Mouse (Mus musculus) neural tube, embryonic 12.5 days (tissue): Measurements from ENCODE around the gene Tshz2. TPM values are rescaled to one million over a fixed set of nuclear protein-coding genes. Genes with fewer than 3 reads are reported as not detected.

ENCODE experiments used
- ATAC-seq: fragments of 200-750 bp; cut with Nextera tagmentation; 2 replicates; pipeline ENCODE4 v1.8.0; 2017; ENCODE audit warnings: low read depth, mild to moderate bottlenecking, moderate TSS enrichment, moderate library complexity; ENCODE audit not compliant: low FRiP score
- H3K27ac ChIP-seq: fragments of 300-500 bp; sonication (generic); 2 replicates; pipeline ENCODE4 v1.5.1; 2016
- H3K27me3 ChIP-seq: fragments of 300-500 bp; sonication (generic); replicated peaks from 2 replicates; pipeline ENCODE4 v1.6.1; 2016; ENCODE audit warnings: mild to moderate bottlenecking
- H3K36me3 ChIP-seq: fragments of 300-500 bp; sonication (generic); 2 replicates; pipeline ENCODE4 v1.6.1; 2016; ENCODE audit warnings: mild to moderate bottlenecking
- H3K4me1 ChIP-seq: fragments of 300-500 bp; sonication (generic); 2 replicates; pipeline ENCODE4 v1.6.1; 2016
- H3K4me2 ChIP-seq: fragments of 300-500 bp; sonication (generic); replicated peaks from 2 replicates; pipeline ENCODE4 v1.6.1; 2016; ENCODE audit warnings: mild to moderate bottlenecking
- H3K4me3 ChIP-seq: fragments of 300-500 bp; sonication (generic); 2 replicates; pipeline ENCODE4 v1.5.1; 2016
- H3K9ac ChIP-seq: fragments of 300-500 bp; sonication (generic); 2 replicates; pipeline ENCODE4 v1.6.1; 2016; ENCODE audit warnings: mild to moderate bottlenecking
- H3K9me3 ChIP-seq: fragments of 300-500 bp; sonication (generic); 2 replicates; pipeline ENCODE4 v1.6.1; 2016; ENCODE audit warnings: mild to moderate bottlenecking
- WGBS: fragments of 180-500 bp; shearing (Covaris S2); methylation state at CpG from one replicate; pipeline ENCODE4 v1.1.7; 2016; 5-methylcytosine and 5-hydroxymethylcytosine counted together
- polyA plus RNA-seq: library from polyadenylated mRNA; unstranded; fragments of >200 nt; fragmentation: Nextera tagmentation; extraction: Ambion mirVana; gene quantifications from 2 replicates; pipeline ENCODE4 v1.2.1, GENCODE M21; 2016

The Tshz2 gene
- polyA plus RNA-seq, 1 experiment from 2014 or later: 30.7 TPM

DNA sequence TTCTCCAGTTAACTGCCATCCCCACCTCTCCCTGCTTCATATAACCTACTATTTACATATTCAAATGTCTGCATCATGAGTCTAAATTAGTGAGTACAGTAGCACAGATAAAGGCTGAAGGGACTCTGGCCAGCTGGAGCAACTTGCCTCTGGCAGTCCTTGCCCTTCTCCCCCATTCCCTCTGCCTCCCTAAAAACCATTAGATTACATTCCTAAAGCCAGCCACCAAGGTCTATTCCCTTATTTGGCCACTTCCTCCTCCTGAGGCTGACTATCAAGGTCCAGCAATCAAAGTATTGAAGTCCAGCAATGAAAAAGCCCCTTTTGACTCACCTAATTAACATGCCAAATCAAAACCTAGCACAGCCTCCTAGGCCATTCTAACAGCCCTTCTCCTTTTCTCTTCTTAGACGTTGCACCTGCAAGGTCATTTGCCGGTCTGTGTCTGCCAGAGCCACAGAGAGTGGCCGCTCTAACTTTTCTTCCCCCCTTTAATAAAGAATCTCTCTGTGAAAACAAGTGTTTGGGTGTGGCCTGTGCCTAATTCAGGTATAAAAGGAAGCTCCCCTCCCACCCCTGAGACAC, 286.4 kb downstream of the Tshz2 start:
- Histone ChIP-seq H3K4me3 (no peak overlapping the region), H3K9me3 (no peaks in the 10 kb centered on the region), H3K9ac (no peak overlapping the region), H3K27me3 (no peaks in the 10 kb centered on the region), H3K36me3 (no peaks in the 10 kb centered on the region), H3K4me2 (no peak overlapping the region), H3K4me1 (no peaks in the 10 kb centered on the region), H3K27ac (no peak overlapping the region)
- ATAC-seq: no peak
- WGBS: 76% methylated on average over 3 of the region's 3 CpGs

DNA sequence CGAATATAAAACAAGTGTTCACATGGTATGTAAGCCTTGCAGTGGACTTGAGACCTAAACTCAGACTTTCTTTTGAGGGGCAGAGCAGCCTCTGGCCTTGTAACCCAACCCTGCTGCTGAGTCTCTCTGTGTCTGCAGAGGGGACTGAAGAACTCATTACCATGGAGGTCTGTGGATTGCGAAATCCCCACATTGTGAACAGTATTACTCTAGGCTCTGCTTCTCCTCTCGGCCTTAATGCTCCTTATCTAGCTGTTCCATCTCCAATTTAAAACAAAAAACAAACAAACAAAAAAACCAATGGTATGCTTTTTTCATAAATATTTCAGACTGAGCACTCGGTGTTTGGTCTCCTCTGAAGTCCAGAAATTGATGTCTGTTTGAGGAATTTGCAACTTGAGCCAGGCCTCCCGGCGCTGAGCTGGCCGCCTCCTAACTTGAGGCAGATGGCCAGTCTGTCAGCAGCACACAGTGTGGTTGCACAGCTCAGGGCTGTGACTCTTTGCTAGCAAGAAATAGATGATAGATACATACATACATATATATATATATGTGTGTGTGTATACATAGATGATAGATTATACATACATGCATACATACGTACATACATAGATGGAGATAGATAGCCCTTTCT, 291.5 kb downstream of the Tshz2 start:
- H3K4me2 ChIP-seq: no peak overlapping the region
- H3K9ac ChIP-seq: no peak overlapping the region
- H3K9me3 ChIP-seq: no peaks in the 10 kb centered on the region
- no peaks in the 10 kb centered on the region for H3K36me3 ChIP-seq
- no peak overlapping the region for H3K4me3 ChIP-seq
- H3K27ac ChIP-seq: no peak overlapping the region
- no peaks in the 10 kb centered on the region for H3K27me3 ChIP-seq
- H3K4me1 ChIP-seq: peaks cover 13% of the 10 kb centered on the region; the same call in 1 of the 2 replicates
- ATAC-seq: no peak
- WGBS: 85% methylated on average over 8 of the region's 8 CpGs

DNA sequence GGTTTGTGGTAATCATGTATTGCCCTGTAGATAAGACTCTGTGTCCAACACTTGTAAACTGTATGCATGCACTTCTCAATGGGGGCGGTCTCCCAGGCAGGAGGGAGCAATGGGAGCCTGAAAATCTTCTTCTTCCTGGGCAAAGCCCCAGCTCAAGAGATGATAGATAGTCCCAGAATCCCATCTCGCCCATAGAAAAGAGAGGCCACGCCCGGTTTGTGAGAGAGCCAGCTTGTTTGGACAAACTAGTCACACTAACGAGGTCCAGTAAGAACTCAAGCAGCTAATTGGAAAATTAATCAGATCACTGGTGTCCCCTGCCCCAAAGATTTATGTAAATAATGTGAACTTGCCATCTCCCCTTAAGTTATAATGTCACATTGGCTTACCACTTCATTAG, 292.7 kb downstream of the Tshz2 start:
- Histone ChIP-seq H3K9me3 (no peaks in the 10 kb centered on the region), H3K4me3 (no peak overlapping the region), H3K27ac (no peak overlapping the region), H3K4me2 (no peak overlapping the region), H3K36me3 (no peaks in the 10 kb centered on the region), H3K9ac (no peak overlapping the region), H3K27me3 (no peaks in the 10 kb centered on the region), H3K4me1 (peaks cover 19% of the 10 kb centered on the region; the same call in 1 of the 2 replicates)
- WGBS: 87% methylated on average over 5 of the region's 5 CpGs
- ATAC-seq: no peak

DNA sequence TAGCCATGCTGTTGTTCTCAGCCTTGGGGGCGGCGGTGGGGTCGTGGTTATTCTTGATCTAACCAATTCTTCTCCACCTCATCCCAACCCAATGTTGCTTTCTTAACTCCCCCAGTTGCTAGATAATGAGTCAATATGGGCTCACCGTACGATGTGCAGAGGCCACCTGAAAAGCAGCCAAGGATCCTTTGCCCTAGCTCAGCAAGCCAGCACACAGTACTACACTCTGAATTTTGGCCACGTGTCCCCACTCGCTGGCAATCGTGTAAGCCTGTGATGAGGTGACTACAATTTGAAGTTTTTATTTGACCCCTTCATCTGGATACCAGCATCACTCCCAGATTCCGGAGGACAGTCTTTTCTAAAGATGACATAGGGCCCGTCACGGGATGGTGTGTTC, 293.2 kb downstream of the Tshz2 start:
- H3K36me3 ChIP-seq: no peaks in the 10 kb centered on the region
- 89% methylated on average over 11 of the region's 11 CpGs for WGBS

DNA sequence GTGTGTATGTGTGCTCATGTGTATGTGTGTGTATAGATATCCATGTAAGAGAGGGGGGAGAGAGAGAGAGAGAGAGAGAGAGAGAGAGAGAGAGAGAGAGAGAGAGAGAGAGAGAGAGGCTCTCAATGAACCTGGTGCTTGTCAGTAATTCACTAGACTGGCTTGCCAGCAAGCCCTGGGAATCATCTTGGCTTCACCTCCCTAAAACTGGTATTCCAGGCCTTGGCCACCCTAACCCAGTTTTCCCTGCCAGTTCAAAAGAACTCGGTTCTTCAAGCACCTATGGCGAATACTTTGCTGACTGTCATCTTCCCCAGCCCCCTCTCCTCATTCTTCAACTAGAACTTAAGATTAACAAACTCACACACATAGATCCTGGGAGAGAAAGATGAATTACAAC, 294.6 kb downstream of the Tshz2 start:
- ATAC-seq: no peak
- no peak overlapping the region for H3K9ac ChIP-seq
- H3K27me3 ChIP-seq: no peaks in the 10 kb centered on the region
- H3K36me3 ChIP-seq: no peaks in the 10 kb centered on the region
- 89% methylated on average over 2 of the region's 2 CpGs for WGBS
- peaks cover 19% of the 10 kb centered on the region; the same call in 1 of the 2 replicates for H3K4me1 ChIP-seq
- no peak overlapping the region for H3K4me3 ChIP-seq
- no peak overlapping the region for H3K4me2 ChIP-seq
- H3K9me3 ChIP-seq: no peaks in the 10 kb centered on the region
- H3K27ac ChIP-seq: no peak overlapping the region

More for the DNA sequence above, 293.2 kb downstream of the Tshz2 start:
- H3K27ac ChIP-seq: no peak overlapping the region
- H3K4me3 ChIP-seq: no peak overlapping the region
- no peak overlapping the region for H3K9ac ChIP-seq
- no peaks in the 10 kb centered on the region for H3K27me3 ChIP-seq
- H3K4me1 ChIP-seq: peaks cover 19% of the 10 kb centered on the region; the same call in 1 of the 2 replicates
- H3K9me3 ChIP-seq: no peaks in the 10 kb centered on the region
- no peak for ATAC-seq
- H3K4me2 ChIP-seq: no peak overlapping the region

DNA sequence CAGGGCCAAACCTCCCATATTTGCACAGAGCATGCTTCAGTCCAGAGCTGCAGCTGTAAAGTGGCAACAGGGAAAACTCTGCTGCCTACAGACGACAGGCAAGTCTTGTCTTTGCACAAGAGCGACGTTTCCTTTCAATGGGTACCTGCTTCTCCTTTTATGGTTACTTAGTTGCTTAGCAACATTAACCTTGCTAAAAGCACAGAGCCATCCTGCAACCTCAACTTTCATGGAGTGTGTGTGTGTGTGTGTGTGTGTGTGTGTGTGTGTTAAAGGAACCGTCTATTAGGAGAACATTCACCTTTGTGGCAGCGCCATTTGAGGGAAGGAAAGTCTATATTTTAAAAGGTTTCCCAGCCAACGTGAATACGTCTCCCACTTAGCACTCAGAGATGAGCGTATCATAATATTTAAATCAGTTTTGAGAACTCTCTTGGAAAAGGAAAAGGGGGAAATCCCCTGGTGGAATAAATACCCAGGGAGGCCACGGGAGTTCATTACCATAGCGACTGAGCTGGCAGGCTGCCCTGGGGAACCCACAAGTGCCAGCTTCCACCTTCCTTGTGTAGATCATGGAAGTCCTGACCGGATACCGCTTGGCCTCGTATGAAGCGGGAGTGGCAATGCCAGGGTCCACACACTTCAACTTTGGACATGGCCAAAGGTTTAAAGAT, 295.8 kb downstream of the Tshz2 start:
- WGBS: 58% methylated on average over 14 of the region's 14 CpGs
- Histone ChIP-seq H3K9me3 (no peaks in the 10 kb centered on the region), H3K4me1 (peaks cover 19% of the 10 kb centered on the region; the same call in 1 of the 2 replicates), H3K36me3 (no peaks in the 10 kb centered on the region), H3K9ac (no peak overlapping the region), H3K27ac (no peak overlapping the region), H3K4me3 (no peak overlapping the region), H3K27me3 (no peaks in the 10 kb centered on the region), H3K4me2 (no peak overlapping the region)
- ATAC-seq: peak; percentile 33; the same call in 1 of the 2 replicates

DNA sequence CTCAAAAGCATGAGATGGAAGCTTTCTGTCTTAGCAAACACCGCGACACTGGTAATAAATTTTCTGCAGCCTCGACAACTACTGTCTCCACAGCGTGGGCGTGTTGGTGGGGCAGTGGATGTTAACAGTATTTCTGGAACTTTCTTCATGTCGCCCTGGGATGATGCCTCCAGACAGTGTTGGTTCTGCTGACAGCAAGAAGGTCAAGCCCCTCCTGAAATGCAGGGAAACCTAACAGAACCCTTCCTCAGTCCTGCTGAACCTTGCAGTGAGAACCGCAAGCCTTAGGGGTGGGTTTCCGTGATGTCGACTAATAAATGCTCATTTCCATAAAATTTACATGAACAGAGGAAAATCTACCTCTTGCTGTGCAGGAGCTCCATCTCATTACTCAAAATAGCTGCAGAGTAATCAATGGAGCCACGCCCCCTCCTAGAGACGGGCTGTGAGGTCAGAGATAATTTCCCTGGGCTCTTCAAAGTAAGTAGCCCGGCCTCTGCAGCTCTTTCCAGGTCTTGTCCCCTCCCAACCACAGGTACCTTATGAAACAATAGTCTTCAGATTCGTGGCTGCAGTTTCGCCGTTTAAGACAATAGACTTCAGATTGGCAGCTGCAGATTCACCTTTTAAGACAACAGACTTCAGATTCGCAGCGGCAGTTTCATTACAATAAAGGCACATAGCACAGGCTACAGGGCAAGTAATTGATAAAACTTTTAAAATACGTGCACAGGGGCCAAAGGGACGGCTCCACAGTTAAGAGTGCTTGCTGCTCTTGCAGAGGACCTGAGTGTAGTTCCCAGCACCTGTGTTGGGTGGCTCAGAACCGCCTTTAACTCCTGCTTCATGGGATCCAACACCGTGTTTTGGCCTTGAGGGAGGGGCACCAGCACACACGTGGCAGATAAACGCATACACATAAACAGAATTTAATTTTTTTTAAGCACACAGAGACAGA, 297.0 kb downstream of the Tshz2 start:
- no peaks in the 10 kb centered on the region for H3K36me3 ChIP-seq
- peak overlapping the region; percentile 58 for H3K4me2 ChIP-seq
- H3K27me3 ChIP-seq: no peaks in the 10 kb centered on the region
- WGBS: 50% methylated on average over 23 of the region's 23 CpGs
- H3K9ac ChIP-seq: no peak overlapping the region
- ATAC-seq: no peak
- peaks cover 19% of the 10 kb centered on the region; the same call in 1 of the 2 replicates for H3K4me1 ChIP-seq
- H3K4me3 ChIP-seq: peak overlapping the region; percentile 27
- no peaks in the 10 kb centered on the region for H3K9me3 ChIP-seq
- no peak overlapping the region for H3K27ac ChIP-seq

DNA sequence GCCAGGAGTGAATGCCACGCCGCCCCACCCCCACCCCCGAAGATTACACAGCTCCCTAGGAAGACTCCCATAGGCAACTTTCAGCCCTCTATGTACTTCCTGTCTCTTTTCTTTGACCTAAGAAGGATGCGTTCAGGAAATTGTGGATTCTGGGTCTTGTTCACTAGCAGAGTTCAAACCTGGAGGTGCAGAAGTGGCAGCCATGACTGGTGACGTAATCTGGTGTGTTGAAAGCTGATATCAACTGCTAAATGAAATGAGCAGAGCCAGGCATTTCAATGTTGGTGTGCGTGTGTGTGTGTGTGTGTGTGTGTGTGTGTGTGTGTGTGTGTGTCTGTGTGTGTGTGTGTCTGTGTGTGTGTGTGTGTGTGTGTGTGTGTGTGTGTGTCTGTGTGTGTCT, 302.8 kb downstream of the Tshz2 start:
- no peaks in the 10 kb centered on the region for H3K27me3 ChIP-seq
- no peak overlapping the region for H3K4me2 ChIP-seq
- H3K4me1 ChIP-seq: no peaks in the 10 kb centered on the region
- H3K27ac ChIP-seq: no peak overlapping the region
- WGBS: 88% methylated on average over 6 of the region's 6 CpGs
- no peaks in the 10 kb centered on the region for H3K9me3 ChIP-seq
- no peak overlapping the region for H3K9ac ChIP-seq
- no peak for ATAC-seq
- no peak overlapping the region for H3K4me3 ChIP-seq
- no peaks in the 10 kb centered on the region for H3K36me3 ChIP-seq

DNA sequence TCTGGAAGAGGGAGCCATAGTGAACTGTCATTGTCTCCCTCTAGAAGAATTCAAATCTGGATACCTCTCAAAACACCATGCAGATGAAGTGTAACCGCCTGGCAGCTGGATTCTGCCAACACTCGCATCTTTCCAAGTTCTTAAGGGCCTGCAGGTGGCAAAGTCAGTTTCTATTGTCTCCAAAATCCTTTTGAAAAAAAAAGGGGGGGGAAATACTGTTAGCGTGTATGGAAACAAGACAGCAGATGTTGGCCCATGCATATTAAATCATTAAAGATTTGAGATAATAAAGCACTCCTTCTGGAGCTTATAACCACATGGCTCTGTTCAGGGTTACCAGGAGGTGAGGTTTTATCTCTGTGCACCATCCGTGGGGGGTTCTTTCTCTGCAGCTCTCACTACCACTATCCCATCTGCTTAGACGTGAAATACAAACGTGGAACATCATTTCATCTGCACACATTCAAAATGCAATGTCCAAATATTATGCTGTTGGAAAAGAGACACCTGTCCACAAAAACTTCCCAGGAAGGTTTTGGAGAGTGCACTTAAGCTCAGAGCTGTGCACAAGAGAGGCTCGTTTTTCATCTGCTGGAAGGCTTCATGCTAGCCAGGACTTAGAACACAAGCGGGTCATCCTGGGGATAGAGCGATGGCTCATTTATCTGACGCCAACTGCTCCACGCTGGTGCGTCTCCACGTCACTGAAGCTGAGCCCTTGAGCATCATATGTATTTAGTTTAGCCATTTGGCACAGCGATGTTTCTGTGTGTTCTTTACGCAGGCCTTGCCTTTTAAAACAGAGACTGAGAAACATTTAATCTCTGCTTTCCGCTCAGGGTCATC, 307.7 kb downstream of the Tshz2 start:
- no peak overlapping the region for H3K27ac ChIP-seq
- no peak overlapping the region for H3K4me2 ChIP-seq
- H3K9me3 ChIP-seq: no peaks in the 10 kb centered on the region
- H3K9ac ChIP-seq: no peak overlapping the region
- H3K36me3 ChIP-seq: no peaks in the 10 kb centered on the region
- ATAC-seq: no peak
- H3K27me3 ChIP-seq: no peaks in the 10 kb centered on the region
- no peaks in the 10 kb centered on the region for H3K4me1 ChIP-seq
- no peak overlapping the region for H3K4me3 ChIP-seq
- 78% methylated on average over 16 of the region's 16 CpGs for WGBS

DNA sequence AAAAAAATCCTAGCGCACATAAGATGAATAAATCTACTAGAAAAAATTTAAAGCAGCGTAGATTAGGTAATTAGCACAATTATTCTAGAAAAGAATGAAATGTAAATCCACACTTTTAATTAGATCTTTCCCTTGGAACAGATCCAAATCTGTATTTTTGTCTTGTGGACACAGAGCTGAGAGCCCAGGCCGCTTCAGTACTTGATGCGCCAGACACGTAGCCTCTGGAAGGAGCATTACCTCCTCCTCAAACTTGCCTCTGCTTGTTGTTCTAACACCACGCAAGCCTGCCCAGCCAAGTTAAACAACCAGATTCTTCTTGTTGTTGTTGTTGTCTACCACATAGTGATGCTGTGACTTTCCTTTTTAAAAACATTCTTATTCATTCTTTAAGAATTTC, 310.9 kb downstream of the Tshz2 start:
- Histone ChIP-seq H3K4me1 (no peaks in the 10 kb centered on the region), H3K9ac (no peak overlapping the region), H3K4me3 (no peak overlapping the region), H3K36me3 (no peaks in the 10 kb centered on the region), H3K4me2 (no peak overlapping the region), H3K9me3 (no peaks in the 10 kb centered on the region), H3K27ac (no peak overlapping the region), H3K27me3 (no peaks in the 10 kb centered on the region)
- WGBS: 94% methylated on average over 6 of the region's 6 CpGs
- no peak for ATAC-seq

DNA sequence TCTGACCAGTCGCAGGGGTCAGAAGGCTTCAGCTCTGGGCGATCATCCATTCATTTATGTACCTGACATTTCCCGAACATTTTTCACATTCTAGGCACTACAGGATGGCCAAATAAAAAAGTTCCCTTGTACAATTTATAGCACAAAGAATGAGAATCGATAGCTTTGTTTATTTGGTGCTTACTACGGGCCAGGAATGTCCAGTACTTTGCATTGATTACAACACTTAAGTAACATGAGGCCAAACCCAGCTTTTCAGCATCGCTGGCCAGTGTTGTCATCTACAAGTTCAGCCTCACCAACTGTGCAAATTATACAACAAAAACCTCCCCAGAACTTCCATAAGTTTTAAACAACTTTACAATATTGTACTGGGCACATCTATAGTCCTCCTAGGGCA, 315.3 kb downstream of the Tshz2 start:
- H3K9ac ChIP-seq: no peak overlapping the region
- no peak overlapping the region for H3K27ac ChIP-seq
- no peak for ATAC-seq
- H3K4me3 ChIP-seq: no peak overlapping the region
- H3K9me3 ChIP-seq: no peaks in the 10 kb centered on the region
- no peaks in the 10 kb centered on the region for H3K27me3 ChIP-seq
- H3K4me1 ChIP-seq: no peaks in the 10 kb centered on the region
- WGBS: 88% methylated on average over 6 of the region's 6 CpGs
- no peaks in the 10 kb centered on the region for H3K36me3 ChIP-seq
- H3K4me2 ChIP-seq: no peak overlapping the region
